Mouse (Mus musculus): ENCODE results near the gene Tnik.
A peak's percentile ranks its signal among the peaks of the same experiment; 100 is the strongest.

Gene Tnik

DNA sequence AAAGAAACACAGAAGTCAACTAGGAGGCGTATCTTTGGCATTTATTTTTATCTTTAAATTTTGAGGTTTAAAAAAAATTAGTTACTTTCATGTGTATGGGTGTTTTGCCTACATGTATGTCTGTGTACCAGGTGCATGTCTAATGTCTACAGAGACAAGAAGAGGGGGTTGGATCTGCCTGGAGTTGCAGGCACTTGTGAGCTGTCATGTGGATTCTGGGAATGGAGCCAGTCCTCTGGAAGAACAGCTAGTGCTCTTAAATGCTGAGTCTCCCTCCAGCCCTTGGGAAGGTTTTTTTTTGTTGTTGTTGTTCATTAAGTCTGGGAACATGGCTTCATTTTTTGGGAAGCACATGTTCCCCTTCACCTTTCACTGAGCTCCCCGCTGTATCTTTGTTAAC lies 375.9 kb downstream of the Tnik start:
- TF ChIP-seq NANOG (IDR thresholded peaks at IDR 0.05; ENCODE audit: borderline replicate concordance, low read length): no peak
- no peak for TF ChIP-seq POU5F1 (IDR thresholded peaks at IDR 0.05; ENCODE audit: borderline replicate concordance, low read length)
- TF ChIP-seq CTCF (conservative IDR thresholded peaks at IDR 0.05; ENCODE audit: low read length): no peak
- Histone ChIP-seq H3K9me3 (ENCODE audit: low read length) (no peaks in the 10 kb centered on the region), H3K36me3 (ENCODE audit: insufficient read depth, low read length) (no peaks in the 10 kb centered on the region), H3K27me3 (ENCODE audit: insufficient read depth, low read length) (peaks cover 15% of the 10 kb centered on the region), H3K4me3 (replicated peaks; ENCODE audit: low read length) (no peak overlapping the region), H3K4me1 (replicated peaks; ENCODE audit: low read depth, low read length) (peaks cover 33% of the 10 kb centered on the region)

- TF ChIP-seq POU5F1 (IDR thresholded peaks at IDR 0.05; ENCODE audit: borderline replicate concordance, low read length) (no peak), CTCF (conservative IDR thresholded peaks at IDR 0.05; ENCODE audit: low read length) (no peak), NANOG (IDR thresholded peaks at IDR 0.05; ENCODE audit: borderline replicate concordance, low read length) (no peak)
- Histone ChIP-seq H3K27me3 (ENCODE audit: insufficient read depth, low read length) (peaks cover 18% of the 10 kb centered on the region), H3K4me3 (replicated peaks; ENCODE audit: low read length) (no peak overlapping the region), H3K9me3 (ENCODE audit: low read length) (no peaks in the 10 kb centered on the region), H3K4me1 (replicated peaks; ENCODE audit: low read depth, low read length) (no peaks in the 10 kb centered on the region), H3K36me3 (ENCODE audit: insufficient read depth, low read length) (no peaks in the 10 kb centered on the region)
Observed at GRCm38 (mm10) chr3:28643252-28643947, 380.4 kb downstream of the Tnik start.

GRCm38 (mm10) chr3:28652574-28652973 lies 389.6 kb downstream of the Tnik start:
- TF ChIP-seq POU5F1 (IDR thresholded peaks at IDR 0.05; ENCODE audit: borderline replicate concordance, low read length): peak; percentile 71; the same call in 1 of the 2 replicates
- no peak for TF ChIP-seq CTCF (conservative IDR thresholded peaks at IDR 0.05; ENCODE audit: low read length)
- peak; percentile 96 for TF ChIP-seq NANOG (IDR thresholded peaks at IDR 0.05; ENCODE audit: borderline replicate concordance, low read length)
- no peak overlapping the region for H3K4me3 ChIP-seq (replicated peaks; ENCODE audit: low read length)
- H3K27me3 ChIP-seq (ENCODE audit: insufficient read depth, low read length): peaks cover 45% of the 10 kb centered on the region

DNA sequence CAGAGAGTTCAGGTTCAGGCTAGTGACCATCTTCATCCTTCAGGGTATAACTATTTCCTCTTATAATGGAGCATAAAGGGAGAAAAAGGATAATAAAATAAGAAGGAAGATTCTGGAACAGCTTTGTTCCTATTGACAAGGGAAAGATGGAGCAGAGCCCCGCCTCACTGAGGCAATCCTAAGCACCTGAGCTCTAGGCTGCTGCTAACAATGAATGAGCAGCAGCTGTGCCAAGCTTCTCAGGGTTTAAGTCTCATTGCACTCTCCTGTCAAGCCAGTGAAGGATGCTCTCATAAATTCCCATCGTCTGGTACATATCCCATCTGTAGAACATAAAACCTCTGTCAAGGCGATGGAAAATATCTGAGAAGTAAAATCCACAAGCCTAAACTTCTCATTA lies 390.0 kb downstream of the Tnik start:
- no peaks in the 10 kb centered on the region for H3K36me3 ChIP-seq (ENCODE audit: insufficient read depth, low read length)
- 0 out of 2 replicates have a peak, but pooled peaks cover 5% of the 10 kb centered on the region for H3K9me3 ChIP-seq (ENCODE audit: low read length)
- H3K27me3 ChIP-seq (ENCODE audit: insufficient read depth, low read length): peaks cover 45% of the 10 kb centered on the region
- TF ChIP-seq POU5F1 (IDR thresholded peaks at IDR 0.05; ENCODE audit: borderline replicate concordance, low read length) (no peak), CTCF (conservative IDR thresholded peaks at IDR 0.05; ENCODE audit: low read length) (no peak), NANOG (IDR thresholded peaks at IDR 0.05; ENCODE audit: borderline replicate concordance, low read length) (no peak)
- peaks cover 18% of the 10 kb centered on the region for H3K4me1 ChIP-seq (replicated peaks; ENCODE audit: low read depth, low read length)
- no peak overlapping the region for H3K4me3 ChIP-seq (replicated peaks; ENCODE audit: low read length)

More at GRCm38 (mm10) chr3:28652574-28652973, 389.6 kb downstream of the Tnik start:
- no peaks in the 10 kb centered on the region for H3K36me3 ChIP-seq (ENCODE audit: insufficient read depth, low read length)
- H3K9me3 ChIP-seq (ENCODE audit: low read length): 0 out of 2 replicates have a peak, but pooled peaks cover 5% of the 10 kb centered on the region
- peaks cover 18% of the 10 kb centered on the region for H3K4me1 ChIP-seq (replicated peaks; ENCODE audit: low read depth, low read length)

GRCm38 (mm10) chr3:28654740-28655139 lies 391.7 kb downstream of the Tnik start:
- Histone ChIP-seq H3K9me3 (ENCODE audit: low read length) (0 out of 2 replicates have a peak, but pooled peaks cover 5% of the 10 kb centered on the region), H3K36me3 (ENCODE audit: insufficient read depth, low read length) (no peaks in the 10 kb centered on the region), H3K4me1 (replicated peaks; ENCODE audit: low read depth, low read length) (peaks cover 18% of the 10 kb centered on the region), H3K4me3 (replicated peaks; ENCODE audit: low read length) (no peak overlapping the region), H3K27me3 (ENCODE audit: insufficient read depth, low read length) (peaks cover 41% of the 10 kb centered on the region)
- TF ChIP-seq POU5F1 (IDR thresholded peaks at IDR 0.05; ENCODE audit: borderline replicate concordance, low read length) (no peak), CTCF (conservative IDR thresholded peaks at IDR 0.05; ENCODE audit: low read length) (no peak), NANOG (IDR thresholded peaks at IDR 0.05; ENCODE audit: borderline replicate concordance, low read length) (no peak)

- no peaks in the 10 kb centered on the region for H3K9me3 ChIP-seq (ENCODE audit: low read length)
- peaks cover 2% of the 10 kb centered on the region for H3K4me1 ChIP-seq (replicated peaks; ENCODE audit: low read depth, low read length)
- peaks cover 22% of the 10 kb centered on the region for H3K27me3 ChIP-seq (ENCODE audit: insufficient read depth, low read length)
- no peaks in the 10 kb centered on the region for H3K36me3 ChIP-seq (ENCODE audit: insufficient read depth, low read length)
- no peak for TF ChIP-seq NANOG (IDR thresholded peaks at IDR 0.05; ENCODE audit: borderline replicate concordance, low read length)
- no peak for TF ChIP-seq POU5F1 (IDR thresholded peaks at IDR 0.05; ENCODE audit: borderline replicate concordance, low read length)
- TF ChIP-seq CTCF (conservative IDR thresholded peaks at IDR 0.05; ENCODE audit: low read length): no peak
- H3K4me3 ChIP-seq (replicated peaks; ENCODE audit: low read length): no peak overlapping the region
Observed at GRCm38 (mm10) chr3:28658349-28658748, 395.3 kb downstream of the Tnik start.

DNA sequence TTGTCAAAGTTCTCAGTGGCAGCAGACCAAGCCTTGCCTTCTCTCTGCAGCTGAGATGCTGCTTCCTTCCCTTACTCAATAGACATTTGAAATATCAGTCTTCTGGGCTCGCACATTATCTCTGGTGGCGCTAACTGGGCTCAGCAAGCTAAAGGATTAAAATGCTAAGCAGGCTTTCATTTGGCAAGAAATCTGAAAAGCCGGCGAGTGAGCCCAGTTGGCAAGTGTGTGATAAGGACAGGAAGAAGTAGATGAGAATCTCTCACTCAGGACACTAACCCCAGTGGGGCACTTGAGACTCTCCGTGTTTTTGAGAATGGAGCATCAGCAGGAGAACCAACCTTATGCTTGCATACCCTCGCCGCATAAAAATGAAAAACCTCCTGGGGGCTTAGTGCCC lies 417.8 kb downstream of the Tnik start:
- H3K4me3 ChIP-seq (replicated peaks; ENCODE audit: low read length): no peak overlapping the region
- no peaks in the 10 kb centered on the region for H3K27me3 ChIP-seq (ENCODE audit: insufficient read depth, low read length)
- peaks cover 7% of the 10 kb centered on the region for H3K9me3 ChIP-seq (ENCODE audit: low read length)
- no peak for TF ChIP-seq NANOG (IDR thresholded peaks at IDR 0.05; ENCODE audit: borderline replicate concordance, low read length)
- no peak for TF ChIP-seq CTCF (conservative IDR thresholded peaks at IDR 0.05; ENCODE audit: low read length)
- TF ChIP-seq POU5F1 (IDR thresholded peaks at IDR 0.05; ENCODE audit: borderline replicate concordance, low read length): no peak
- H3K36me3 ChIP-seq (ENCODE audit: insufficient read depth, low read length): no peaks in the 10 kb centered on the region
- no peaks in the 10 kb centered on the region for H3K4me1 ChIP-seq (replicated peaks; ENCODE audit: low read depth, low read length)

DNA sequence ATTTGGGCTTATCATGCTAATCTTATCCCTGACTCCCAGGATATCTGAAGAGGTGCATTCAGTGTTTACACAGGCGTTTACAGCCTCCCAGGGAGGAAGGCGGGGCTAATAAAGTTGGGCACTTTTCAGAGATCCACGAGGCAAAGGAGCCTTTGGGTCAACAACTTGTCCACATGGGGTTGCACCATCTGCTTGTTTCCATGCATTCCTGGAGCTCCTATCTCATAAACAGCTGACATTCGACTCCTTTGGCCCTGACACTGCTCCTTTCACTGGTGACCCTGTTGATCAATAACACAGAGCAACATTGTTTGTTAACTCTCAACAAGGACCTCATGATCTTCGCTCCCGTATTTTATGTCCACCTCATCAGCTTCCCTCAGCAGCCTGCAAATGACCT lies 418.9 kb downstream of the Tnik start:
- no peak for TF ChIP-seq CTCF (conservative IDR thresholded peaks at IDR 0.05; ENCODE audit: low read length)
- TF ChIP-seq NANOG (IDR thresholded peaks at IDR 0.05; ENCODE audit: borderline replicate concordance, low read length): no peak
- TF ChIP-seq POU5F1 (IDR thresholded peaks at IDR 0.05; ENCODE audit: borderline replicate concordance, low read length): no peak
- Histone ChIP-seq H3K9me3 (ENCODE audit: low read length) (peaks cover 7% of the 10 kb centered on the region), H3K27me3 (ENCODE audit: insufficient read depth, low read length) (no peaks in the 10 kb centered on the region), H3K4me3 (replicated peaks; ENCODE audit: low read length) (no peak overlapping the region), H3K4me1 (replicated peaks; ENCODE audit: low read depth, low read length) (no peaks in the 10 kb centered on the region), H3K36me3 (ENCODE audit: insufficient read depth, low read length) (no peaks in the 10 kb centered on the region)

All from E14TG2a.4 (cell line).